Mouse (Mus musculus): ENCODE measurements at regions not wholly inside any gene's neighbourhood (a gene's known extent, or its start where the extent isn't known, plus 50 kb on each side); places are given as distances from the start of the nearest gene placed in this dataset.

DNA sequence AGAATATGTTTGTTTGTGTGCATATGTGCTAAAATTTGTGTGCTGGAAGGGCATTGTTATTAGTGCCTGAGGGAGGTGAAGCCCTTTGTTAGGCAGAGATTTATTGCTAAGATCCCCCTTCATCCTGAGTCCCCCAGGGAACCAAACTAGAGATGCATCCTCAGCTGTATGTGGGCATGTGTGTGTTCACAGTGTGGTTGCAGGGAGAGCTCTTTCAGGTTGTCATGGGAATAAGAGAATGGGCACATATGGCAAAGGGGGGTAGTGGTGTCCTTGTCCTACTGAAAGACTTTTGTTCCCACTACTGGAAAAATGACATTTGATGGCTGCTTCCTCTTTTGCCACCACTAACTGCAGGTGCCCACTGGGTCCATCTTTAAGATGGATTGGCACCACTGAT lies 320.4 kb upstream of the Cxcr4 start:
- no peak for ATAC-seq (ENCODE audit: low FRiP score, low TSS enrichment)
- DNase-seq, result no peak
- Histone ChIP-seq H3K27ac (replicated peaks; ENCODE audit: low read depth, low read length) (no peak overlapping the region), H3K27me3 (ENCODE audit: control insufficient read depth, insufficient read depth, low read length) (no peaks in the 10 kb centered on the region), H3K4me3 (replicated peaks; ENCODE audit: low read depth, low read length) (no peak overlapping the region), H3K9ac (replicated peaks; ENCODE audit: low read length) (no peak overlapping the region), H3K4me1 (ENCODE audit: control insufficient read depth, insufficient read depth, low read length) (no peaks in the 10 kb centered on the region), H3K36me3 (ENCODE audit: control insufficient read depth, insufficient read depth, low read length) (no peaks in the 10 kb centered on the region), H3K9me3 (ENCODE audit: control insufficient read depth, low read length) (no peaks in the 10 kb centered on the region), H3K4me2 (ENCODE audit: low read length) (no peak overlapping the region)

DNA sequence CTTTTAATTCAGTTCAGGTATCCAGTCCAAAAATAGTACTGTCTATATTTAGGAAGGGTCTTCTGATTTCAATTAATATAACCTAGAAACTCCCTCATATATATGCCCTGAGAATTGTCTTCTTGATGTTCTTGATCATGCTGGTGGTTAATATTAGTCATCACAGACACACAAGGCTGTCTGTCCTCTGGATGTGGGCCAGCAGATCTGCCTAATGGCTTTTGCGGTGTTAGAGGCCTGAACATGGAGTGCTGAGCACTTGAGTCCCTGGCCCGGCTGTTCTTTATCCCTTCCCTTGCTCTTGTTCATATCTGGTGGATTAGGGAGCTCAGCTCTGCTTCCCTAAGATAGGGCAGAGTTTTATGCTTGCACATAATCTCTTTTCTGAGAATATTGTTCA lies 315.5 kb upstream of the Cxcr4 start:
- ATAC-seq (ENCODE audit: low FRiP score, low TSS enrichment) (no peak), DNase-seq (no peak)
- H3K9ac ChIP-seq (replicated peaks; ENCODE audit: low read length), result no peak overlapping the region
- no peak overlapping the region for H3K27ac ChIP-seq (replicated peaks; ENCODE audit: low read depth, low read length)
- no peaks in the 10 kb centered on the region for H3K9me3 ChIP-seq (ENCODE audit: control insufficient read depth, low read length)
- no peak overlapping the region for H3K4me3 ChIP-seq (replicated peaks; ENCODE audit: low read depth, low read length)
- 77% methylated on average over 2 of the region's 2 CpGs for WGBS
- no peaks in the 10 kb centered on the region for H3K4me1 ChIP-seq (ENCODE audit: control insufficient read depth, insufficient read depth, low read length)
- H3K4me2 ChIP-seq (ENCODE audit: low read length), result no peak overlapping the region
- no peaks in the 10 kb centered on the region for H3K27me3 ChIP-seq (ENCODE audit: control insufficient read depth, insufficient read depth, low read length)
- no peaks in the 10 kb centered on the region for H3K36me3 ChIP-seq (ENCODE audit: control insufficient read depth, insufficient read depth, low read length)

DNA sequence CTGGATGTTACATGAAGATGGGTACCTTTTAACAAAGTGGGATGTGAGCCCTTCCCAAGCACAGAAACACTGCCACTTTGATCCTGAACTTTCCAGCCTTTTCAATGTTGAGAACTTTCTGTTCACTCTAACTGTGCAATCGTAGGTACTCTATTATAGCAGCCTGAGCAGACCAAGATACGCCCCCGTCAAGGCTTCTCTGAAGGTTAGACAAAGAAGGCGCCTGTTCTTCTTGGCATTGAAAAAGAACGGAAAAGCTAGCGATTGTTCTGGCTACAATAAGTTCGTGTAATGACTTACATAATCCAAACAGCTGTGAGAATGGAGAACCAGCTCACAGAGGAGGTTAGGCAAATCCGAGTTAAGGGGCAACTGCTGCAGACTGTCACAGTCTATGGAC lies 305.9 kb upstream of the Cxcr4 start:
- Histone ChIP-seq H3K27ac (replicated peaks; ENCODE audit: low read depth, low read length) (no peak overlapping the region), H3K4me3 (replicated peaks; ENCODE audit: low read depth, low read length) (no peak overlapping the region), H3K4me1 (ENCODE audit: control insufficient read depth, insufficient read depth, low read length) (no peaks in the 10 kb centered on the region), H3K9me3 (ENCODE audit: control insufficient read depth, low read length) (no peaks in the 10 kb centered on the region), H3K27me3 (ENCODE audit: control insufficient read depth, insufficient read depth, low read length) (no peaks in the 10 kb centered on the region), H3K4me2 (ENCODE audit: low read length) (no peak overlapping the region), H3K36me3 (ENCODE audit: control insufficient read depth, insufficient read depth, low read length) (no peaks in the 10 kb centered on the region), H3K9ac (replicated peaks; ENCODE audit: low read length) (no peak overlapping the region)
- 47% methylated on average over 8 of the region's 8 CpGs for WGBS
- DNase-seq, result no peak
- ATAC-seq (ENCODE audit: low FRiP score, low TSS enrichment), result no peak

DNA sequence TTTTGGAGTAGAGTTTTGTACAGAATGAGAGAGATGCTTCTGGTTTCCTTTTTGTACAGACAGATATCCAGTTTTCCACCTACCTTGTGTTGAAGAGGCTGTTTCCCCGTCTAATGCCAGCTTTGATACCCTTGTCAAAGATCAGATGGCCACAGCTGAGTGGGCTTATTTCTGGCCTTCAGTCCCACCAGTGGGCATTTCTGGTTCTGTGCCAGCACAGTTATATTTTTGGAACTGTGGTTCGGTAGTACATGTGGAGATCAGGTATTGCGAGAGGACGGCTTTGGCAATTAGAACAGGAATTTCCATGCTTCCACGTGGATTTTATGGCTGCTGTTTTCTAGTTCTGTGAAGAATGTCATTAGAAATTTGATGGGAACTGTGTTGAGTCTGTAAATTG lies 302.5 kb upstream of the Cxcr4 start:
- Histone ChIP-seq H3K36me3 (ENCODE audit: control insufficient read depth, insufficient read depth, low read length) (no peaks in the 10 kb centered on the region), H3K27me3 (ENCODE audit: control insufficient read depth, insufficient read depth, low read length) (no peaks in the 10 kb centered on the region), H3K4me2 (ENCODE audit: low read length) (no peak overlapping the region), H3K27ac (replicated peaks; ENCODE audit: low read depth, low read length) (no peak overlapping the region), H3K9me3 (ENCODE audit: control insufficient read depth, low read length) (no peaks in the 10 kb centered on the region), H3K4me1 (ENCODE audit: control insufficient read depth, insufficient read depth, low read length) (no peaks in the 10 kb centered on the region), H3K4me3 (replicated peaks; ENCODE audit: low read depth, low read length) (no peak overlapping the region), H3K9ac (replicated peaks; ENCODE audit: low read length) (no peak overlapping the region)
- DNase-seq (no peak), ATAC-seq (ENCODE audit: low FRiP score, low TSS enrichment) (no peak)
- 88% methylated on average over 5 of the region's 5 CpGs for WGBS

DNA sequence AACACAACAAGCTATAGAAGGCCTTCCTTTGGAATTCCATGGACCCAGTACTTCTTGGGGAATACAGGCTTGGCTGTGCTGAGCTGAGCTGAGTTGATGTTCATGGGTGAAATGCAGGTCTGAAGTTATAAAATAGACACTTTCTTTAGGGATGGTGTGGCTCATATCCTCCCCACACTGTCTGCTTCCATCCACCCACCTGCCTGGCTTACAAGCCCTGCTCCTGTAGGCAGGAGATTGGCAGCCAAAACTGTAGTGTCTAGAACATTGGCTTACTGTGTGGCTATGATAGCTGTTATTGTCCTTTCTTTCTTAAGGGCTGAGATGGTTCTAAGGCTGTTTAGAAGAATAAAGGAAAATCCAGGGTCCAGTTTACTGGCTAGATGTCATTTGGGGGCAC lies 286.2 kb upstream of the Cxcr4 start:
- ATAC-seq (ENCODE audit: low FRiP score, low TSS enrichment) (no peak), DNase-seq (no peak)
- no peaks in the 10 kb centered on the region for H3K36me3 ChIP-seq (ENCODE audit: control insufficient read depth, insufficient read depth, low read length)
- H3K4me3 ChIP-seq (replicated peaks; ENCODE audit: low read depth, low read length), result no peak overlapping the region
- H3K4me1 ChIP-seq (ENCODE audit: control insufficient read depth, insufficient read depth, low read length), result no peaks in the 10 kb centered on the region
- H3K27me3 ChIP-seq (ENCODE audit: control insufficient read depth, insufficient read depth, low read length), result no peaks in the 10 kb centered on the region
- H3K9me3 ChIP-seq (ENCODE audit: control insufficient read depth, low read length), result no peaks in the 10 kb centered on the region
- H3K27ac ChIP-seq (replicated peaks; ENCODE audit: low read depth, low read length), result no peak overlapping the region
- H3K9ac ChIP-seq (replicated peaks; ENCODE audit: low read length), result no peak overlapping the region
- H3K4me2 ChIP-seq (ENCODE audit: low read length), result no peak overlapping the region

DNA sequence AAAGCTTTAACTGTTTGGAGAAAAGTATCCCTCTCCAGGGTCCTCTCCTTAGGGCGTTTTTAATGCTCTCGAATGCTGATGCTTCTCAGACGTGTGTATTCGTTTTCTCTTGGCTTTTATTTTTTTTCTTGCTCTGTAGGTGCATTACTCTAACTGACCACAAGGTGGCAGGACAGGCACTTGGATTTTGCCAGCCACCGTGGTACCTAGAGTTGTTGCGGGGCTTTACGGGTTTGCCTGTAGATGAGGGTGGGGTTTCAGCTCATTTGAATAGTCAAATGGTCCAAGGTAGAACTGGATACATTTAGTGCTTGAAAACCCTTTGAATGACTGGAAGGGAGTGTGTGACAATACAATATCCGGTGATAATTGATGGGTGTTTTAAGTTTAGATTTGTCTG lies 283.2 kb upstream of the Cxcr4 start:
- Histone ChIP-seq H3K36me3 (ENCODE audit: control insufficient read depth, insufficient read depth, low read length) (no peaks in the 10 kb centered on the region), H3K9me3 (ENCODE audit: control insufficient read depth, low read length) (no peaks in the 10 kb centered on the region), H3K4me2 (ENCODE audit: low read length) (no peak overlapping the region), H3K27me3 (ENCODE audit: control insufficient read depth, insufficient read depth, low read length) (no peaks in the 10 kb centered on the region), H3K4me3 (replicated peaks; ENCODE audit: low read depth, low read length) (no peak overlapping the region), H3K27ac (replicated peaks; ENCODE audit: low read depth, low read length) (no peak overlapping the region), H3K4me1 (ENCODE audit: control insufficient read depth, insufficient read depth, low read length) (no peaks in the 10 kb centered on the region), H3K9ac (replicated peaks; ENCODE audit: low read length) (no peak overlapping the region)
- ATAC-seq (ENCODE audit: low FRiP score, low TSS enrichment), result peak; percentile 64
- peak; percentile 86 for DNase-seq
- WGBS, result 8% methylated on average over 8 of the region's 8 CpGs

DNA sequence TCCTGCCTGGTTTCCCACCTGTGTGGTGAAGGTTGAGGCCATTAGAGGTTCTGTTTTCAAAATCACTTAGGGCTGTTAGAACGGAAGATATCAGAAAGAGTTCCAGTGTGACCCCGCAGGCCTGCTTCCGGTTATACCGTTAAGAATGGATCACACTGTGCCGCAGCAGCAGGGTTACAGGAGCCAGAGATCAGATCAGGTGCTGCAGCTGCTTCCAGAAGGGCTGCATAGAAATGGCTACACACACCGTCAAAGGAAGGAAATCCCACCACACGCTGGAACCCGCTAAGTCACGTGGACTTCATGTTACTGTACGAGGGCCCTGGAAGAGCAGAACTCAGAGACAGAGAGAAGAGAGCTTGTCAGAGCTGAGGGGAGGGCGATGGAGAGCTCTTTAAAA lies 282.1 kb upstream of the Cxcr4 start:
- H3K36me3 ChIP-seq (ENCODE audit: control insufficient read depth, insufficient read depth, low read length), result no peaks in the 10 kb centered on the region
- H3K4me1 ChIP-seq (ENCODE audit: control insufficient read depth, insufficient read depth, low read length), result no peaks in the 10 kb centered on the region
- no peak overlapping the region for H3K4me3 ChIP-seq (replicated peaks; ENCODE audit: low read depth, low read length)
- no peak overlapping the region for H3K4me2 ChIP-seq (ENCODE audit: low read length)
- 87% methylated on average over 11 of the region's 11 CpGs for WGBS
- ATAC-seq (ENCODE audit: low FRiP score, low TSS enrichment) (no peak), DNase-seq (no peak)
- H3K9ac ChIP-seq (replicated peaks; ENCODE audit: low read length), result no peak overlapping the region
- no peaks in the 10 kb centered on the region for H3K9me3 ChIP-seq (ENCODE audit: control insufficient read depth, low read length)
- no peaks in the 10 kb centered on the region for H3K27me3 ChIP-seq (ENCODE audit: control insufficient read depth, insufficient read depth, low read length)
- H3K27ac ChIP-seq (replicated peaks; ENCODE audit: low read depth, low read length), result no peak overlapping the region

DNA sequence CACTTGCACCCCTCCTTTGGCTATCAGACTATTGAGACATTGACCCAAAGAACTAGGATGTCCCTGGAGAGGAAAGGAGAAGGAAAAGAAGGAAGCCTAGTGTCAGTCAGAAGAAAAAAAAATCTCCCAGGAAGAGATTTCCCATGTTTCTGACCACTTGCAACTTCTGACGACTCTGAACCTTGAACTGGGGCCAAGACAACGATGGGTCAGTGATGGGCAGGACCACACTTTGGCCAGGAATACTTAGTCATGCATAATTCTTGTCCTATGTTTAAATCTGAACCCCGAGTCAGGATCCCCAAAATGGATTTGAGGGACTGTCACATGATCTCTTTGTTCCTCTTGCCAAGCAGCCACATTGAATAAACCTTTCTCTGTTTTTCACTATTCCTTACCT lies 276.7 kb upstream of the Cxcr4 start:
- Histone ChIP-seq H3K9me3 (ENCODE audit: control insufficient read depth, low read length) (no peaks in the 10 kb centered on the region), H3K4me2 (ENCODE audit: low read length) (no peak overlapping the region), H3K27me3 (ENCODE audit: control insufficient read depth, insufficient read depth, low read length) (no peaks in the 10 kb centered on the region), H3K4me3 (replicated peaks; ENCODE audit: low read depth, low read length) (no peak overlapping the region), H3K27ac (replicated peaks; ENCODE audit: low read depth, low read length) (no peak overlapping the region), H3K4me1 (ENCODE audit: control insufficient read depth, insufficient read depth, low read length) (no peaks in the 10 kb centered on the region), H3K36me3 (ENCODE audit: control insufficient read depth, insufficient read depth, low read length) (no peaks in the 10 kb centered on the region), H3K9ac (replicated peaks; ENCODE audit: low read length) (no peak overlapping the region)
- DNase-seq, result no peak
- 76% methylated on average over 3 of the region's 3 CpGs for WGBS
- ATAC-seq (ENCODE audit: low FRiP score, low TSS enrichment), result no peak

DNA sequence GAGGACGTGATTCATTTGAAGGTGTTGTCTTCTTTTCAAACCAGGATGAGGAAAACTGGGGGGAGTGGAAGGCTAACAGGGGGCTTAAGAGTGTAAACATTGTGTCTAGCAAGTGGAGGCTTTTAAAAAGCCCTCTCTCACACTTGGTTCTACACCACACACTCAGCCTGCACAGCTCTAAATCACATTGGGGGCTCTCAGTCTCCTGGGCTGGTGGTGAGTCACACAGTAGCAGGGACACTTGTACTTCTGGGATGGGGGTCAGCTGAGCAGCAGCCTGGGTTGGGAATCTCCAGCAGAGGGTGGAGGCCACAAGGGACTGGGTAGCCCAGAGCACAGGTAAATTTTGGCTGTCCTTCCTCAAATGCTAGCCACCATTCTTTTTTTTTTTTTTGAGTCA lies 268.4 kb upstream of the Cxcr4 start:
- ATAC-seq (ENCODE audit: low FRiP score, low TSS enrichment) (0 out of 2 replicates have a peak, but pooled peaks have one; percentile 20), DNase-seq (no peak)
- Histone ChIP-seq H3K27ac (replicated peaks; ENCODE audit: low read depth, low read length) (no peak overlapping the region), H3K9me3 (ENCODE audit: control insufficient read depth, low read length) (no peaks in the 10 kb centered on the region), H3K27me3 (ENCODE audit: control insufficient read depth, insufficient read depth, low read length) (no peaks in the 10 kb centered on the region), H3K4me3 (replicated peaks; ENCODE audit: low read depth, low read length) (no peak overlapping the region), H3K4me1 (ENCODE audit: control insufficient read depth, insufficient read depth, low read length) (peaks cover 12% of the 10 kb centered on the region; the same call in 1 of the 2 replicates), H3K9ac (replicated peaks; ENCODE audit: low read length) (no peak overlapping the region), H3K4me2 (ENCODE audit: low read length) (no peak overlapping the region), H3K36me3 (ENCODE audit: control insufficient read depth, insufficient read depth, low read length) (no peaks in the 10 kb centered on the region)
- WGBS, result 5% methylated on average over 1 of the region's 1 CpGs
